Mouse (Mus musculus): ENCODE results near the gene Lca5. TPM values are rescaled to one million over a fixed set of nuclear protein-coding genes. Genes with fewer than 3 reads are reported as not detected.

The Lca5 gene
- 18.5 and 22.8 TPM in 2 replicates for polyA plus RNA-seq (2014; fragmentation: Nextera tagmentation; extraction: Ambion mirVana)

DNA sequence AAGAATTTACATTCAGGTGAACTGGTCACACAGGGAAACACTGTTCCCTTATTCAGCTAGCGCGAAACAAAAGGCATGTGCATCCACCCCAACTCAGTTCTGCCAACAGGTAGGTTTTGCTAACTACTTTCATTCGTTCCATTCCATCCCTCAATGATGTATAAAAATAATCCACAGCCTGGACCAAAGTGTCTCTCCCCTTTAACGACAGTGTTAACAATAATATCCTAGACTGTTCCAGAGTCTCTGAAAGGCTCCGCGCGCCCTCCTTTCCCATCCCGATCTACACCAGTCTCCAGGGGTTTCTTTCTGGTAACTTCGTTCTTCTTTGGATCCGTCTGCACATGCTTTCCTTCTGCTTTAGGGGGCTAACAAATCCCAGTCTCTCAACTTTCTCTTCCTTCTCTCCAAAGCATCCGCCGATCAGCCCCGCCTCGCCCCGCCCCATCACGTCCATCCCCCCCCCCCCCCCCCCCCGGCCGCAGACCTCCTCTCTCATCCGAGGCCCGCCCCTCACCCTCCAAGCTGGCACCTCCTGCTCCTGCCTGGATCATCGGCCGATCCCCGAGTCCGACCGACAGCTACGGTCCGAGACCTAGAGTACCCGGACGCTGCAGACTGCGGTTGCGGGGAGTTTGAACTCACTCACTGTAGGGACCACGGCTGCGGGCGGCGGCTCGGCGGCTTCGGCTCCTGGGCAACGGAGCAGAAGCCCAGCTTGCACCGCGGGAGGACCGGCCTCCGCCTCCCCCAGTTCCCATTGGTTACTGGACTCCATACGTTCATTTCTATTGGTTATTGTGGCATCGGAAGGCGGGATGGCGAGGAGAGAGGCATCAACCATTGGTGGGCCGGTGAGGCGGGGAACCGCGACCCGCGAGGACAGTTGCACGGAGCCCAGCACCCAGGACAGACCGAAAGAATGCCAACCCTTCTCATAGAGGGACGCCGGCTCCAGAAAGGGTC lies at the start of gene Lca5:
Gene Lca5, minus strand, starts transcription at position 736 of the 966 bp plus-strand sequence.
- Histone ChIP-seq H3K9me3 (replicated peaks; ENCODE audit: control insufficient read depth, low read length) (no peaks in the 10 kb centered on the region), H3K4me3 (ENCODE audit: low read depth, low read length) (peak within 1 kb of the TSS; percentile 56), H3K36me3 (ENCODE audit: control insufficient read depth, insufficient read depth, low read length) (no peaks in the 10 kb centered on the region), H3K9ac (ENCODE audit: low read depth, low read length) (peak within 1 kb of the TSS; percentile 59), H3K27me3 (ENCODE audit: control insufficient read depth, insufficient read depth, low read length) (no peaks in the 10 kb centered on the region), H3K4me2 (peak within 1 kb of the TSS; percentile 60), H3K4me1 (ENCODE audit: control insufficient read depth, insufficient read depth, low read length) (peaks cover 3% of the 10 kb centered on the region; the same call in 1 of the 2 replicates), H3K27ac (ENCODE audit: low read depth, low read length) (peak within 1 kb of the TSS; percentile 81)
- ATAC-seq (replicated peaks; ENCODE audit: insufficient number of reproducible peaks, low FRiP score, low TSS enrichment), result peak; percentile 97
- 2% methylated on average over 52 of the region's 57 CpGs for WGBS (ENCODE audit: insufficient replicate concordance)

GRCm38 (mm10) chr9:83488491-83489210 lies 47.7 kb upstream of the Lca5 start:
- Histone ChIP-seq H3K4me1 (ENCODE audit: control insufficient read depth, insufficient read depth, low read length) (no peaks in the 10 kb centered on the region), H3K27me3 (ENCODE audit: control insufficient read depth, insufficient read depth, low read length) (no peaks in the 10 kb centered on the region), H3K36me3 (ENCODE audit: control insufficient read depth, insufficient read depth, low read length) (no peaks in the 10 kb centered on the region), H3K4me3 (ENCODE audit: low read depth, low read length) (no peak overlapping the region), H3K9ac (ENCODE audit: low read depth, low read length) (0 out of 2 replicates have a peak overlapping the region, but pooled peaks have one; percentile 30), H3K27ac (ENCODE audit: low read depth, low read length) (no peak overlapping the region), H3K9me3 (replicated peaks; ENCODE audit: control insufficient read depth, low read length) (no peaks in the 10 kb centered on the region), H3K4me2 (no peak overlapping the region)
- no peak for ATAC-seq (replicated peaks; ENCODE audit: insufficient number of reproducible peaks, low FRiP score, low TSS enrichment)
- WGBS (ENCODE audit: insufficient replicate concordance), result 54% methylated on average over 15 of the region's 15 CpGs

GRCm38 (mm10) chr9:83487771-83488470 lies 47.0 kb upstream of the Lca5 start:
- ATAC-seq (replicated peaks; ENCODE audit: insufficient number of reproducible peaks, low FRiP score, low TSS enrichment), result no peak
- no peaks in the 10 kb centered on the region for H3K4me1 ChIP-seq (ENCODE audit: control insufficient read depth, insufficient read depth, low read length)
- no peaks in the 10 kb centered on the region for H3K27me3 ChIP-seq (ENCODE audit: control insufficient read depth, insufficient read depth, low read length)
- H3K4me2 ChIP-seq, result no peak overlapping the region
- 43% methylated on average over 9 of the region's 9 CpGs for WGBS (ENCODE audit: insufficient replicate concordance)
- H3K4me3 ChIP-seq (ENCODE audit: low read depth, low read length), result no peak overlapping the region
- H3K27ac ChIP-seq (ENCODE audit: low read depth, low read length), result no peak overlapping the region
- no peaks in the 10 kb centered on the region for H3K9me3 ChIP-seq (replicated peaks; ENCODE audit: control insufficient read depth, low read length)
- 0 out of 2 replicates have a peak overlapping the region, but pooled peaks have one; percentile 30 for H3K9ac ChIP-seq (ENCODE audit: low read depth, low read length)
- H3K36me3 ChIP-seq (ENCODE audit: control insufficient read depth, insufficient read depth, low read length), result no peaks in the 10 kb centered on the region

DNA sequence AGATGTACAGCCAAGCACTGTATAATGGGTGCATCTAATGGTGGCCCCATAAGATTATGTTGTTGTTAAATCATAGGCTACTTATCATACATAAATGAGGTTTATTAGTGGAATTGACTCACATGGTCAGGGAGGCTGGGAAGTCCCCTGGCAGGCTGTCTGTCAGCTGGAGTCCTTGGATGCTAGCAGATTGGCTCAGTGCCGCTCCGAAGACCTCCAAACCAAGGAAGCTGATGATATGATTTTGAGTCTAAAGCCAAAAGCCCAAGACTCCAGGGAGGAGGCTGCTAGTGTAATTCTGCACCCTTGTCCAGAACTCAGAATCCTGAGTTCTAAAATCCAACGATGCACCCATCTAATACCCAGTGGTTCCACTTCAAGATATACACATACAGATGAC lies 45.0 kb upstream of the Lca5 start:
- Histone ChIP-seq H3K9me3 (replicated peaks; ENCODE audit: control insufficient read depth, low read length) (no peaks in the 10 kb centered on the region), H3K4me1 (ENCODE audit: control insufficient read depth, insufficient read depth, low read length) (peaks cover 6% of the 10 kb centered on the region; the same call in 1 of the 2 replicates), H3K36me3 (ENCODE audit: control insufficient read depth, insufficient read depth, low read length) (no peaks in the 10 kb centered on the region), H3K27ac (ENCODE audit: low read depth, low read length) (no peak overlapping the region), H3K9ac (ENCODE audit: low read depth, low read length) (no peak overlapping the region), H3K4me3 (ENCODE audit: low read depth, low read length) (no peak overlapping the region), H3K27me3 (ENCODE audit: control insufficient read depth, insufficient read depth, low read length) (no peaks in the 10 kb centered on the region), H3K4me2 (no peak overlapping the region)
- ATAC-seq (replicated peaks; ENCODE audit: insufficient number of reproducible peaks, low FRiP score, low TSS enrichment), result no peak
- 86% methylated on average over 3 of the region's 3 CpGs for WGBS (ENCODE audit: insufficient replicate concordance)

- Histone ChIP-seq H3K9me3 (replicated peaks; ENCODE audit: control insufficient read depth, low read length) (no peaks in the 10 kb centered on the region), H3K4me3 (ENCODE audit: low read depth, low read length) (no peak overlapping the region), H3K4me2 (no peak overlapping the region), H3K4me1 (ENCODE audit: control insufficient read depth, insufficient read depth, low read length) (peaks cover 6% of the 10 kb centered on the region; the same call in 1 of the 2 replicates), H3K27ac (ENCODE audit: low read depth, low read length) (no peak overlapping the region), H3K9ac (ENCODE audit: low read depth, low read length) (no peak overlapping the region), H3K36me3 (ENCODE audit: control insufficient read depth, insufficient read depth, low read length) (no peaks in the 10 kb centered on the region), H3K27me3 (ENCODE audit: control insufficient read depth, insufficient read depth, low read length) (no peaks in the 10 kb centered on the region)
- no peak for ATAC-seq (replicated peaks; ENCODE audit: insufficient number of reproducible peaks, low FRiP score, low TSS enrichment)
- 75% methylated on average over 1 of the region's 1 CpGs for WGBS (ENCODE audit: insufficient replicate concordance)
These were observed 44.4 kb upstream of the Lca5 start for GRCm38 (mm10) chr9:83485357-83485756.

- Histone ChIP-seq H3K9ac (ENCODE audit: low read depth, low read length) (no peak overlapping the region), H3K36me3 (ENCODE audit: control insufficient read depth, insufficient read depth, low read length) (no peaks in the 10 kb centered on the region), H3K4me1 (ENCODE audit: control insufficient read depth, insufficient read depth, low read length) (peaks cover 6% of the 10 kb centered on the region; the same call in 1 of the 2 replicates), H3K27ac (ENCODE audit: low read depth, low read length) (no peak overlapping the region), H3K9me3 (replicated peaks; ENCODE audit: control insufficient read depth, low read length) (no peaks in the 10 kb centered on the region), H3K4me3 (ENCODE audit: low read depth, low read length) (no peak overlapping the region), H3K27me3 (ENCODE audit: control insufficient read depth, insufficient read depth, low read length) (no peaks in the 10 kb centered on the region), H3K4me2 (no peak overlapping the region)
- WGBS (ENCODE audit: insufficient replicate concordance), result 81% methylated on average over 4 of the region's 4 CpGs
- ATAC-seq (replicated peaks; ENCODE audit: insufficient number of reproducible peaks, low FRiP score, low TSS enrichment), result no peak
These were observed 42.5 kb upstream of the Lca5 start for GRCm38 (mm10) chr9:83483419-83483818.

DNA sequence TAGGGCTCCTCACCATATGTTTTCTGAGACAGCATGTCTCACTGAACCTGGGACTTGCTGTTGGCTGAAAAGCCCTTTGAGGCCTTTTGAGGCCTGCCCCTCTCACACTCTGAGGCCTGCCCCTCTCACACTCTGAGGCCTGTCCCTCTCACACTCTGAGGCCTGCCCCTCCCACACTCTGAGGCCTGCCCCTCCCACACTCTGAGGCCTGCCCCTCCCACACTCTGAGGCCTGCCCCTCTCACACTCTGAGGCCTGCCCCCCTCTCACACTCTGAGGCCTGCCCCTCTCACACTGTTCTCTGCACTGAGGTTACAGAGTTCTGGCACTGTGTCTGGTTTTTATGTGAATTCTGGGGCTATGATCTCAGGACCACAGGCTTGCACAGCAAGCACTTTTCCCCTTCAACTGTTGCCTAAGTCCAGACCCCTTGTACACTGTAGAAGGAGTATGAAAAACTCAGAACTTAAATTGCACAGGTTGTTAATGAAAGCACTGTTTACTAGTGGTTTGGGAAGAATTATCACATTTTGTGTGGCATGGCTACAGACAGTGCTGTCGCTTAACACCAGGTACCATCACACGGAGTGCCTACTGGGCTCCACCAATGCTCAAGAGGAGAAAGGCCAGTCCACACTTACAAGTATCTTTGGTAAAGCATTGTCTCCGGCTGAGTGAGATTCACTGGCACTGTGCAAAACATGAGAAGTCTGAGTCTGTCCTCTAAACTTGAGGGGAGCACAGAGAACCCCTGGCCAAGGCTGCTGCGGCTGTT lies 41.4 kb upstream of the Lca5 start:
- WGBS (ENCODE audit: insufficient replicate concordance), result 81% methylated on average over 4 of the region's 4 CpGs
- H3K4me2 ChIP-seq, result no peak overlapping the region
- no peak for ATAC-seq (replicated peaks; ENCODE audit: insufficient number of reproducible peaks, low FRiP score, low TSS enrichment)
- no peaks in the 10 kb centered on the region for H3K9me3 ChIP-seq (replicated peaks; ENCODE audit: control insufficient read depth, low read length)
- H3K36me3 ChIP-seq (ENCODE audit: control insufficient read depth, insufficient read depth, low read length), result no peaks in the 10 kb centered on the region
- no peak overlapping the region for H3K4me3 ChIP-seq (ENCODE audit: low read depth, low read length)
- no peaks in the 10 kb centered on the region for H3K27me3 ChIP-seq (ENCODE audit: control insufficient read depth, insufficient read depth, low read length)
- H3K9ac ChIP-seq (ENCODE audit: low read depth, low read length), result 0 out of 2 replicates have a peak overlapping the region, but pooled peaks have one; percentile 16
- no peak overlapping the region for H3K27ac ChIP-seq (ENCODE audit: low read depth, low read length)
- H3K4me1 ChIP-seq (ENCODE audit: control insufficient read depth, insufficient read depth, low read length), result peaks cover 6% of the 10 kb centered on the region; the same call in 1 of the 2 replicates
